ENCODE assay signal across 18 mouse cellular contexts in the genomic region with DNA sequence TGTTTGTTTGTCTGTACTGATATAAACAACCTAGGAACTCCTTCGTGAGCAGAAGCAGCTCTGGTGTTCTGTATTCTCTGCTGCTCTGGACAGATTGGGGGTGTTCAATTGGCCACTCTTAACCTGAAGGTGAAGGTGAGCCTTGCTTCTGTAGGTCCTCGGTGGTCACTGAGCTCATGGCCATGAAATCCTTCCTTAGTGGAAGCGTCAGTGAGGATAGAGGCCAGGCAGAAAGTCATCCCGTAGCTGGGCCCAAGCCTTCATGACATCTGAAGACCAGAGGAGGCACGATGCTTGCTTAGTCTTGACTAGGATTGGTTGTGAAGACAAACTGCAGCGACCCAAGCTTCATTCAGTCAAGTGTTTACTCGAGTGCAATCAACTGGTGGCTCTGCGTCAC. TPM values are rescaled to one million over a fixed set of nuclear protein-coding genes. Genes with fewer than 3 reads are reported as not detected.
"Had no signal": no experiment of that assay in that cellular context is flagged by ENCODE, and none has a peak within 500 bp of the region (broad histone marks: within the 10 kb centered on the region; RNA-seq: fewer than 3 reads in every experiment).

No protein-coding gene starts in this region.

- DNase-seq: retina, postnatal 1 day; right cerebral cortex, adult 18-20 months; right cerebral cortex, postnatal 14 days; right cerebral cortex, postnatal 25 days; right cerebral cortex, postnatal 4 days; spleen, adult 18-20 months; thymus, adult 18-20 months; thymus, adult 2 months; thymus, postnatal 14 days; thymus, postnatal 25 days; thymus, postnatal 36 days; thymus, postnatal 4 days had no signal

- H3K4me1 ChIP-seq: neural tube, embryonic 15.5 days had no signal

- H3K36me3 ChIP-seq: neural tube, embryonic 13.5 days; neural tube, embryonic 15.5 days; stomach, embryonic 15.5 days had no signal

- H3K4me3 ChIP-seq: neural tube, embryonic 13.5 days; neural tube, embryonic 15.5 days; stomach, embryonic 15.5 days had no signal

- H3K9ac ChIP-seq: neural tube, embryonic 13.5 days; neural tube, embryonic 15.5 days; stomach, embryonic 15.5 days had no signal

- H3K4me2 ChIP-seq: neural tube, embryonic 13.5 days; neural tube, embryonic 15.5 days; stomach, embryonic 15.5 days had no signal

- H3K27me3 ChIP-seq: neural tube, embryonic 13.5 days; neural tube, embryonic 15.5 days; stomach, embryonic 15.5 days had no signal

- H3K9me3 ChIP-seq: neural tube, embryonic 13.5 days; neural tube, embryonic 15.5 days; stomach, embryonic 15.5 days had no signal

- H3K27ac ChIP-seq: neural tube, embryonic 13.5 days; neural tube, embryonic 15.5 days; stomach, embryonic 15.5 days; stomach, postnatal 0 days had no signal

RNA-seq across cellular contexts. Expression of a gene that starts 35.9 kb away (rescaled TPM):
- polyA plus RNA-seq: spleen, adult 2 months; urinary bladder, adult 2 months had no signal
